Mouse (Mus musculus): ENCODE measurements around the gene Ldlrad3.

- TF ChIP-seq CTCF (IDR thresholded peaks at IDR 0.05; ENCODE audit: control insufficient read depth, insufficient read depth, insufficient read length) (no peak), CEBPB (IDR thresholded peaks at IDR 0.05; ENCODE audit: low read depth) (no peak), MYOG (IDR thresholded peaks at IDR 0.05; ENCODE audit: control insufficient read depth, extremely low read depth, insufficient read length) (no peak), MYOD1 (IDR thresholded peaks at IDR 0.05; ENCODE audit: control insufficient read depth, insufficient read length, low read depth) (no peak), MAX (IDR thresholded peaks at IDR 0.05) (no peak), USF1 (IDR thresholded peaks at IDR 0.05; ENCODE audit: low read depth) (no peak)
These were observed 218.6 kb downstream of the Ldlrad3 start for GRCm38 (mm10) chr2:101967601-101968000.
